7 mouse cellular contexts compared by ENCODE assay signal in genomic region chr2:25836291-25836690, GRCm38 (mm10). TPM values are rescaled to one million over a fixed set of nuclear protein-coding genes. Genes with fewer than 3 reads are reported as not detected.
DNase-seq lines count a peak whose midpoint lies in the region; ATAC-seq and TF ChIP-seq lines count a peak whose summit lies in the region.

No protein-coding gene starts in this region.

- intact Hi-C loops in left cerebral cortex, postnatal 36 days (cut with DNase I) = loop anchor here (2.0 to 10.0 kb wide), 4 partner anchors 29 to 309 kb away; no protein-coding TSS in a partner anchor

- ATAC-seq in intestine, embryonic 16.5 days = peak; percentile 86
- peak; percentile 84 for ATAC-seq in midbrain, embryonic 13.5 days

- no peak overlapping the region for H3K4me3 ChIP-seq in intestine, embryonic 16.5 days (ENCODE audit: low read length)
- H3K4me3 ChIP-seq in midbrain, embryonic 13.5 days (replicated peaks) = no peak overlapping the region
- H3K4me3 ChIP-seq in spleen, adult 2 months (ENCODE audit: extremely low read depth, insufficient read depth, insufficient read length) = no peak overlapping the region

- peak; percentile 74; the same call in 1 of the 2 replicates for TF ChIP-seq CTCF in spleen, adult 2 months (IDR thresholded peaks at IDR 0.05; ENCODE audit: extremely low read depth, insufficient read depth, insufficient read length, insufficient replicate concordance)

- H3K27me3 ChIP-seq in intestine, embryonic 16.5 days (replicated peaks; ENCODE audit: control insufficient read depth, insufficient read depth, low read length) = no peaks in the 10 kb centered on the region
- H3K27me3 ChIP-seq in midbrain, embryonic 13.5 days = no peaks in the 10 kb centered on the region
- H3K27me3 ChIP-seq in spleen, adult 2 months (ENCODE audit: control insufficient read depth, insufficient read depth, low read length) = no peaks in the 10 kb centered on the region

- H3K9ac ChIP-seq in intestine, embryonic 16.5 days (ENCODE audit: low read depth, low read length) = no peak overlapping the region
- no peak overlapping the region for H3K9ac ChIP-seq in midbrain, embryonic 13.5 days (replicated peaks)

- no peak overlapping the region for H3K27ac ChIP-seq in intestine, embryonic 16.5 days (ENCODE audit: low read length)
- no peak overlapping the region for H3K27ac ChIP-seq in midbrain, embryonic 13.5 days
- H3K27ac ChIP-seq in spleen, adult 2 months (ENCODE audit: insufficient read depth, low read length) = no peak overlapping the region

- 41% methylated on average over 5 of the region's 5 CpGs for WGBS in intestine, embryonic 16.5 days
- WGBS in midbrain, embryonic 13.5 days = 48% methylated on average over 5 of the region's 5 CpGs
- WGBS in spleen, adult 2 months = 46% methylated on average over 5 of the region's 5 CpGs

- H3K4me1 ChIP-seq in intestine, embryonic 16.5 days (ENCODE audit: control insufficient read depth, insufficient read depth, low read length) = no peaks in the 10 kb centered on the region
- no peaks in the 10 kb centered on the region for H3K4me1 ChIP-seq in midbrain, embryonic 13.5 days (replicated peaks)
- H3K4me1 ChIP-seq in spleen, adult 2 months (ENCODE audit: control insufficient read depth, insufficient read depth, insufficient read length) = no peaks in the 10 kb centered on the region

- H3K4me2 ChIP-seq in intestine, embryonic 16.5 days (ENCODE audit: low read depth, low read length) = no peak overlapping the region
- no peak overlapping the region for H3K4me2 ChIP-seq in midbrain, embryonic 13.5 days (replicated peaks)

- H3K9me3 ChIP-seq in intestine, embryonic 16.5 days (ENCODE audit: control insufficient read depth, low read length) = no peaks in the 10 kb centered on the region
- H3K9me3 ChIP-seq in midbrain, embryonic 13.5 days = no peaks in the 10 kb centered on the region

- peak; percentile 74 to 93 for DNase-seq in adrenal gland, adult (ENCODE audit: inconsistent age in 2 of 2, low spot score in 1 of 2)
- peak; percentile 91 to 94 for DNase-seq in cerebellum, postnatal 10 days
- peak; percentile 45 to 77 for DNase-seq in frontal cortex, postnatal 14 days (ENCODE audit: low spot score in 2 of 2)
- peak; percentile 72 to 78 for DNase-seq in left cerebral cortex, postnatal 36 days (ENCODE audit: low spot score in 2 of 2)
- peak in 1 of 2 experiments; percentile 49 for DNase-seq in spleen, adult 2 months (ENCODE audit: low read depth in 1 of 2, low spot score in 2 of 2)

- no peak for TF ChIP-seq POLR2A in spleen, adult 2 months (IDR thresholded peaks at IDR 0.05; ENCODE audit: low read depth, low read length)

- no peaks in the 10 kb centered on the region for H3K36me3 ChIP-seq in intestine, embryonic 16.5 days (ENCODE audit: control insufficient read depth, insufficient read depth, low read length)
- H3K36me3 ChIP-seq in midbrain, embryonic 13.5 days = no peaks in the 10 kb centered on the region
- H3K36me3 ChIP-seq in spleen, adult 2 months (ENCODE audit: control insufficient read depth, insufficient read depth, low read length) = no peaks in the 10 kb centered on the region

RNA-seq across cellular contexts. Expression of gene Sohlh1, which starts 10.8 kb away (rescaled TPM):
- polyA plus RNA-seq in intestine, embryonic 16.5 days (2015; fragmentation: Nextera tagmentation; extraction: Ambion mirVana) = not detected in 2 replicates
- total RNA-seq in left cerebral cortex, postnatal 36 days (2021) = not detected
- not detected in 2 replicates for polyA plus RNA-seq in midbrain, embryonic 13.5 days (2015; fragmentation: Nextera tagmentation; extraction: Ambion mirVana)
- not detected in 2 replicates for polyA plus RNA-seq in spleen, adult 2 months (2012; rRNA removed)

RNA-seq across cellular contexts. Expression of gene Lcn9, which starts 13.3 kb away (rescaled TPM):
- not detected in 2 replicates for polyA plus RNA-seq in intestine, embryonic 16.5 days (2015; fragmentation: Nextera tagmentation; extraction: Ambion mirVana)
- not detected for total RNA-seq in left cerebral cortex, postnatal 36 days (2021)
- not detected in 2 replicates for polyA plus RNA-seq in midbrain, embryonic 13.5 days (2015; fragmentation: Nextera tagmentation; extraction: Ambion mirVana)
- not detected in 2 replicates for polyA plus RNA-seq in spleen, adult 2 months (2012; rRNA removed)

RNA-seq across cellular contexts. Expression of gene Glt6d1, which starts 20.6 kb away (rescaled TPM):
- not detected in 2 replicates for polyA plus RNA-seq in intestine, embryonic 16.5 days (2015; fragmentation: Nextera tagmentation; extraction: Ambion mirVana)
- not detected for total RNA-seq in left cerebral cortex, postnatal 36 days (2021)
- not detected in 2 replicates for polyA plus RNA-seq in midbrain, embryonic 13.5 days (2015; fragmentation: Nextera tagmentation; extraction: Ambion mirVana)
- polyA plus RNA-seq in spleen, adult 2 months (2012; rRNA removed) = not detected in 2 replicates

RNA-seq across cellular contexts. Expression of gene Kcnt1, which starts 27.2 kb away (rescaled TPM):
- polyA plus RNA-seq in intestine, embryonic 16.5 days (2015; fragmentation: Nextera tagmentation; extraction: Ambion mirVana) = 0.31 and 0.54 TPM in 2 replicates
- 100 to 1,000 TPM; 100 to 155 TPM for total RNA-seq in left cerebral cortex, postnatal 36 days (2021)
- polyA plus RNA-seq in midbrain, embryonic 13.5 days (2015; fragmentation: Nextera tagmentation; extraction: Ambion mirVana) = 4.4 and 5.9 TPM in 2 replicates
- 0.16 and 0.40 TPM in 2 replicates for polyA plus RNA-seq in spleen, adult 2 months (2012; rRNA removed)

RNA-seq across cellular contexts. Expression of gene Gm13539, which starts 54.2 kb away (rescaled TPM):
- polyA plus RNA-seq in intestine, embryonic 16.5 days (2015; fragmentation: Nextera tagmentation; extraction: Ambion mirVana) = not detected in 2 replicates
- not detected for total RNA-seq in left cerebral cortex, postnatal 36 days (2021)
- not detected in 2 replicates for polyA plus RNA-seq in midbrain, embryonic 13.5 days (2015; fragmentation: Nextera tagmentation; extraction: Ambion mirVana)
- not detected in 2 replicates for polyA plus RNA-seq in spleen, adult 2 months (2012; rRNA removed)
